Mouse (Mus musculus) midbrain, postnatal 0 days (tissue): ENCODE measurements around the gene Tbc1d10b. TPM values are rescaled to one million over a fixed set of nuclear protein-coding genes. Genes with fewer than 3 reads are reported as not detected.

ENCODE experiments used
- ATAC-seq: fragments of 200-750 bp; cut with Nextera tagmentation; 2 replicates; pipeline ENCODE4 v1.8.0; 2017; ENCODE audit warnings: moderate number of reproducible peaks, mild to moderate bottlenecking, moderate TSS enrichment, moderate library complexity; ENCODE audit not compliant: low FRiP score
- DNase-seq: peaks from one replicate; pipeline ENCODE4 v3.0.0-alpha.2; 2015; ENCODE audit warnings: low spot score
- H3K27ac ChIP-seq: fragments of 300-500 bp; sonication (generic); 2 replicates; pipeline ENCODE4 v1.5.1; 2014; ENCODE audit warnings: low read depth, mild to moderate bottlenecking, low read length, mixed read lengths
- H3K27me3 ChIP-seq: fragments of 300-500 bp; sonication (generic); 2 replicates; pipeline ENCODE4 v1.6.1; 2014; ENCODE audit warnings: low read length, control low read depth, mixed read lengths; ENCODE audit not compliant: insufficient read depth
- H3K36me3 ChIP-seq: fragments of 300-500 bp; sonication (generic); 2 replicates; pipeline ENCODE4 v1.6.1; 2014; ENCODE audit warnings: low read length, control low read depth, mixed read lengths; ENCODE audit not compliant: insufficient read depth
- H3K4me1 ChIP-seq: fragments of 300-500 bp; sonication (generic); 2 replicates; pipeline ENCODE4 v1.6.1; 2014; ENCODE audit warnings: mild to moderate bottlenecking, control low read depth, antibody characterized with exemption, low read length, mixed read lengths; ENCODE audit not compliant: insufficient read depth
- H3K4me2 ChIP-seq: fragments of 300-500 bp; sonication (generic); 2 replicates; pipeline ENCODE4 v1.6.1; 2014; ENCODE audit warnings: low read depth, mild to moderate bottlenecking, low read length, mixed read lengths; ENCODE audit not compliant: poor library complexity, severe bottlenecking
- H3K4me3 ChIP-seq: fragments of 300-500 bp; sonication (generic); 2 replicates; pipeline ENCODE4 v1.5.1; 2014; ENCODE audit warnings: low read depth, mild to moderate bottlenecking, low read length, moderate library complexity
- H3K9ac ChIP-seq: fragments of 300-500 bp; sonication (generic); replicated peaks from 2 replicates; pipeline ENCODE4 v1.6.1; 2014; ENCODE audit warnings: mild to moderate bottlenecking, low read length, moderate library complexity, mixed read lengths; ENCODE audit not compliant: poor library complexity, severe bottlenecking
- H3K9me3 ChIP-seq: fragments of 300-500 bp; sonication (generic); 2 replicates; pipeline ENCODE4 v1.6.1; 2016; ENCODE audit warnings: low read length, control low read depth
- CTCF ChIP-seq: IDR thresholded peaks from 2 replicates; pipeline ENCODE4 v1.5.1; 2016; ENCODE audit warnings: antibody characterized with exemption, mild to moderate bottlenecking
- WGBS: fragments of 180-500 bp; shearing (Covaris S2); extraction: QIAGEN DNeasy Blood & Tissue Kit; methylation state at CpG from one replicate; pipeline ENCODE4 v1.1.7; 2014; 5-methylcytosine and 5-hydroxymethylcytosine counted together
- polyA plus RNA-seq: library from polyadenylated mRNA; unstranded; fragments of >200 nt; fragmentation: Nextera tagmentation; extraction: Ambion mirVana; gene quantifications from 2 replicates; pipeline ENCODE4 v1.2.1, GENCODE M21; 2015
- total RNA-seq: library from RNA; depleted of rRNA; stranded (reverse); fragments of >200 nt; gene quantifications from 2 replicates; pipeline ENCODE4 v1.2.3, GENCODE M21; 2014

Gene Tbc1d10b
- total and polyA plus RNA-seq, 2 experiments from 2014 or later: 28.7 to 72.3 TPM

GRCm38 (mm10) chr7:127195544-127196295 lies 12.5 kb downstream of the Tbc1d10b start, which contains the start of gene Cd2bp2:
Cd2bp2 (minus strand) TSS chr7:127196050.
- Histone ChIP-seq H3K9ac (peak within 1 kb of the TSS; percentile 74), H3K27me3 (no peaks in the 10 kb centered on the region), H3K36me3 (peaks cover 50% of the 10 kb centered on the region), H3K9me3 (no peaks in the 10 kb centered on the region), H3K4me1 (peaks cover 7% of the 10 kb centered on the region), H3K4me3 (peak within 1 kb of the TSS; percentile 66), H3K4me2 (peak within 1 kb of the TSS; percentile 75), H3K27ac (peak within 1 kb of the TSS; percentile 93)
- TF ChIP-seq CTCF: peak; percentile 63
- peak; percentile 97 for ATAC-seq
- DNase-seq: peak; percentile 99
- under 1% methylated on average over 51 of the region's 51 CpGs for WGBS

- ATAC-seq (no peak), DNase-seq (no peak)
- Histone ChIP-seq H3K9ac (peak overlapping the region; percentile 74; the same call in 1 of the 2 replicates), H3K4me1 (peaks cover 7% of the 10 kb centered on the region), H3K27ac (peak overlapping the region; percentile 93; the same call in 1 of the 2 replicates), H3K27me3 (no peaks in the 10 kb centered on the region), H3K9me3 (no peaks in the 10 kb centered on the region), H3K36me3 (peaks cover 40% of the 10 kb centered on the region), H3K4me3 (peak overlapping the region; percentile 66), H3K4me2 (peak overlapping the region; percentile 75)
- 93% methylated on average over 7 of the region's 7 CpGs for WGBS
- no peak for TF ChIP-seq CTCF
These were observed 13.6 kb downstream of the Tbc1d10b start for GRCm38 (mm10) chr7:127194633-127195029.

- H3K27me3 ChIP-seq: no peaks in the 10 kb centered on the region
- H3K27ac ChIP-seq: no peak overlapping the region
- no peak for DNase-seq
- peaks cover 7% of the 10 kb centered on the region for H3K4me1 ChIP-seq
- no peak overlapping the region for H3K4me3 ChIP-seq
- ATAC-seq: no peak
- WGBS: 95% methylated on average over 17 of the region's 17 CpGs
- no peaks in the 10 kb centered on the region for H3K9me3 ChIP-seq
- peaks cover 35% of the 10 kb centered on the region for H3K36me3 ChIP-seq
- H3K9ac ChIP-seq: no peak overlapping the region
- H3K4me2 ChIP-seq: peak overlapping the region; percentile 75
- TF ChIP-seq CTCF: no peak
These were observed 14.1 kb downstream of the Tbc1d10b start for GRCm38 (mm10) chr7:127194011-127194632.

GRCm38 (mm10) chr7:127192989-127193388 lies 15.3 kb downstream of the Tbc1d10b start:
- Histone ChIP-seq H3K27me3 (no peaks in the 10 kb centered on the region), H3K4me2 (no peak overlapping the region), H3K4me1 (peaks cover 7% of the 10 kb centered on the region), H3K27ac (no peak overlapping the region), H3K9ac (no peak overlapping the region), H3K36me3 (peaks cover 23% of the 10 kb centered on the region), H3K9me3 (no peaks in the 10 kb centered on the region), H3K4me3 (no peak overlapping the region)
- WGBS: 97% methylated on average over 5 of the region's 5 CpGs
- ATAC-seq (no peak), DNase-seq (no peak)
- TF ChIP-seq CTCF: no peak

GRCm38 (mm10) chr7:127190672-127191071 lies 17.6 kb downstream of the Tbc1d10b start:
- H3K4me2 ChIP-seq: no peak overlapping the region
- H3K9me3 ChIP-seq: no peaks in the 10 kb centered on the region
- H3K27me3 ChIP-seq: no peaks in the 10 kb centered on the region
- WGBS: 90% methylated on average over 6 of the region's 6 CpGs
- no peak for ATAC-seq
- no peak for DNase-seq
- H3K9ac ChIP-seq: no peak overlapping the region
- H3K27ac ChIP-seq: no peak overlapping the region
- H3K4me3 ChIP-seq: no peak overlapping the region
- H3K4me1 ChIP-seq: peaks cover 7% of the 10 kb centered on the region
- TF ChIP-seq CTCF: no peak
- H3K36me3 ChIP-seq: peaks cover 13% of the 10 kb centered on the region; the same call in 1 of the 2 replicates
